ENCODE assay signal across 7 mouse cellular contexts in genomic region chr16:14361362-14362098, GRCm38 (mm10). TPM values are rescaled to one million over a fixed set of nuclear protein-coding genes. Genes with fewer than 3 reads are reported as not detected.
DNase-seq lines count a peak whose midpoint lies in the region; ATAC-seq lines count a peak whose summit lies in the region.

Abcc1 (plus strand) TSS chr16:14361558.

- no peaks in the 10 kb centered on the region for H3K9me3 ChIP-seq in intestine, embryonic 15.5 days
- H3K9me3 ChIP-seq in midbrain, embryonic 11.5 days (ENCODE audit: control insufficient read depth, low read length), result no peaks in the 10 kb centered on the region

- DNase-seq in adrenal gland, adult 18-20 months (ENCODE audit: low spot score in 2 of 2), result peak; percentile 73 to 81
- peak; percentile 89 for DNase-seq in embryo, embryonic 11 days
- peak; percentile 66 to 79 for DNase-seq in gastrocnemius, postnatal 36 days
- DNase-seq in left cerebral cortex, postnatal 4 days, result peak; percentile 80
- DNase-seq in midbrain, embryonic 11.5 days (ENCODE audit: low spot score, missing footprints), result peak; percentile 96
- DNase-seq in skeletal muscle tissue, adult 2 months (ENCODE audit: low read depth, low spot score), result peak; percentile 69

- H3K4me1 ChIP-seq in intestine, embryonic 15.5 days (replicated peaks), result peaks cover 6% of the 10 kb centered on the region; the same call in 1 of the 2 replicates
- H3K4me1 ChIP-seq in midbrain, embryonic 11.5 days (ENCODE audit: control insufficient read depth, insufficient read depth, low read length), result peaks cover 7% of the 10 kb centered on the region; the same call in 1 of the 2 replicates

- intact Hi-C loops in gastrocnemius, postnatal 36 days (cut with DNase I), result loop anchor here (5.0 kb wide), 1 partner anchor 44 kb away; the partner anchor contains the start of gene Fopnl
- intact Hi-C loops in left cerebral cortex, postnatal 4 days (cut with DNase I), result no loop called here

- H3K27ac ChIP-seq in intestine, embryonic 15.5 days, result peak within 1 kb of the TSS; percentile 44; the same call in 1 of the 2 replicates
- H3K27ac ChIP-seq in midbrain, embryonic 11.5 days (ENCODE audit: low read depth, low read length), result no peak within 1 kb of the TSS

- no peaks in the 10 kb centered on the region for H3K36me3 ChIP-seq in intestine, embryonic 15.5 days
- no peaks in the 10 kb centered on the region for H3K36me3 ChIP-seq in midbrain, embryonic 11.5 days (ENCODE audit: control insufficient read depth, insufficient read depth, low read length)

- H3K27me3 ChIP-seq in intestine, embryonic 15.5 days (replicated peaks), result no peaks in the 10 kb centered on the region
- no peaks in the 10 kb centered on the region for H3K27me3 ChIP-seq in midbrain, embryonic 11.5 days (ENCODE audit: control insufficient read depth, insufficient read depth, low read length)

- peak within 1 kb of the TSS; percentile 87 for H3K4me3 ChIP-seq in intestine, embryonic 15.5 days (replicated peaks)
- peak within 1 kb of the TSS; percentile 53 for H3K4me3 ChIP-seq in midbrain, embryonic 11.5 days (ENCODE audit: low read depth, low read length)

- H3K9ac ChIP-seq in intestine, embryonic 15.5 days, result peak within 1 kb of the TSS; percentile 70
- peak within 1 kb of the TSS; percentile 79 for H3K9ac ChIP-seq in midbrain, embryonic 11.5 days (ENCODE audit: low read length)

- under 1% methylated on average over 64 of the region's 64 CpGs for WGBS in intestine, embryonic 15.5 days
- under 1% methylated on average over 57 of the region's 64 CpGs for WGBS in midbrain, embryonic 11.5 days

- ATAC-seq in intestine, embryonic 15.5 days, result peak; percentile 98
- peak; percentile 97 for ATAC-seq in midbrain, embryonic 11.5 days (ENCODE audit: low FRiP score)

- H3K4me2 ChIP-seq in intestine, embryonic 15.5 days (replicated peaks), result peak within 1 kb of the TSS; percentile 92
- peak within 1 kb of the TSS; percentile 71 for H3K4me2 ChIP-seq in midbrain, embryonic 11.5 days

RNA-seq across cellular contexts. Expression of gene Abcc1, which starts in this region (rescaled TPM):
- total RNA-seq in adrenal gland, adult 18-20 months (2021), result 10 to 100 TPM; 20.8 to 24.0 TPM
- total RNA-seq in gastrocnemius, postnatal 36 days (2021), result 10 to 100 TPM; 18.3 to 23.0 TPM
- 8.3 and 9.2 TPM in 2 replicates for polyA plus RNA-seq in intestine, embryonic 15.5 days (2015; fragmentation: Nextera tagmentation; extraction: Ambion mirVana)
- 10 to 100 TPM; 18.1 to 19.2 TPM for total RNA-seq in left cerebral cortex, postnatal 4 days (2021)
- 4.5 and 5.4 TPM in 2 replicates for polyA plus RNA-seq in midbrain, embryonic 11.5 days (2014; fragmentation: Nextera tagmentation; extraction: Ambion mirVana)
